Mouse (Mus musculus) heart, embryonic 14.5 days (tissue): ENCODE measurements around the gene Sox5. TPM values are rescaled to one million over a fixed set of nuclear protein-coding genes. Genes with fewer than 3 reads are reported as not detected.

Source experiments
- ATAC-seq: fragments of 200-750 bp; cut with Nextera tagmentation; 2 replicates; pipeline ENCODE4 v1.8.0; 2017; ENCODE audit warnings: low read depth, moderate TSS enrichment; ENCODE audit not compliant: insufficient number of reproducible peaks, insufficient read depth, low FRiP score
- H3K27ac ChIP-seq, 2 experiments: fragments of 200-500 bp in 1 of 2; fragments of 300-500 bp in 1 of 2; sonication (generic) in 1 of 2; replicated peaks in 1 of 2; 2 replicates each; pipeline ENCODE4 v1.5.1; 2012 to 2014; ENCODE audit warnings: low read depth in 2 of 2, low read length in 2 of 2, control low read depth in 1 of 2, mild to moderate bottlenecking in 1 of 2, mixed read lengths in 1 of 2; ENCODE audit not compliant: control insufficient read depth in 1 of 2, insufficient read depth in 1 of 2
- H3K27me3 ChIP-seq: fragments of 300-500 bp; sonication (generic); 2 replicates; pipeline ENCODE4 v1.6.1; 2014; ENCODE audit warnings: mild to moderate bottlenecking, low read length, control low read depth; ENCODE audit not compliant: control insufficient read depth, insufficient read depth
- H3K36me3 ChIP-seq: fragments of 300-500 bp; sonication (generic); 2 replicates; pipeline ENCODE4 v1.6.1; 2014; ENCODE audit warnings: mild to moderate bottlenecking, control low read depth, low read length, mixed read lengths; ENCODE audit not compliant: control insufficient read depth, insufficient read depth
- H3K4me1 ChIP-seq, 2 experiments: fragments of 200-500 bp in 1 of 2; fragments of 300-500 bp in 1 of 2; sonication (generic) in 1 of 2; 2 replicates each; pipeline ENCODE4 v1.6.1; 2012 to 2014; ENCODE audit warnings: low read length in 2 of 2, control low read depth in 1 of 2, mixed read lengths in 1 of 2; ENCODE audit not compliant: control insufficient read depth in 2 of 2, insufficient read depth in 2 of 2
- H3K4me2 ChIP-seq: fragments of 300-500 bp; sonication (generic); 2 replicates; pipeline ENCODE4 v1.6.1; 2014; ENCODE audit warnings: mild to moderate bottlenecking, low read length
- H3K4me3 ChIP-seq, 2 experiments: fragments of 200-500 bp in 1 of 2; fragments of 300-500 bp in 1 of 2; sonication (generic) in 1 of 2; 2 replicates each; pipeline ENCODE4 v1.5.1; 2012 to 2014; ENCODE audit warnings: low read length in 2 of 2, mild to moderate bottlenecking in 2 of 2, control low read depth in 1 of 2, low read depth in 1 of 2, moderate library complexity in 1 of 2; ENCODE audit not compliant: control insufficient read depth in 1 of 2, insufficient read depth in 1 of 2
- H3K9ac ChIP-seq: fragments of 300-500 bp; sonication (generic); 2 replicates; pipeline ENCODE4 v1.6.1; 2014; ENCODE audit warnings: mild to moderate bottlenecking, low read length
- H3K9me3 ChIP-seq: fragments of 300-500 bp; sonication (generic); 2 replicates; pipeline ENCODE4 v1.6.1; 2016; ENCODE audit warnings: low read length, control low read depth; ENCODE audit not compliant: control insufficient read depth
- WGBS: fragments of 180-500 bp; shearing (Covaris S2); extraction: QIAGEN DNeasy Blood & Tissue Kit; methylation state at CpG from one replicate; pipeline ENCODE4 v1.1.7; 2014; 5-methylcytosine and 5-hydroxymethylcytosine counted together
- polyA plus RNA-seq: library from polyadenylated mRNA; unstranded; fragments of >200 nt; fragmentation: Nextera tagmentation; extraction: Ambion mirVana; gene quantifications from 2 replicates; pipeline ENCODE4 v1.2.1, GENCODE M21; 2014

The Sox5 gene
- polyA plus RNA-seq, 1 experiment from 2014 or later = 10.6 TPM

DNA sequence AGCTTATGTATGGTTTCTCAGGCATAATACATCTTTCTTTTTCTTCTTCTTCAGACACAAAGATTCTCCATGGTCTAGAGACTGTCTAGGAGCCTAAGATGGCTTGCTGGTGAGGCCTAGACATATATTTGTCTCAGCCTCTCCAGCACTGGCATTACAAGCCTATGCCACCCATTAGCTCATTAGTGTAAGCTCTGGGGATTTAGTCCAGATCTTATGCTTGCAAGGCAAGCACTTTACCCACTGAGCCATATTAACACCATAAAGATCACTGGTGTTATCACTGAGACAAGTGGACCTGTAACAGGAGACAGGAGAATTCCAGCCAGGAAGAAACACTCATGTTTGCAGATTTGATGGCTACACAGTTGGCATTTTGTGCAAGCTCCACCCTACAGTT, 472.6 kb downstream of the Sox5 start:
- no peaks in the 10 kb centered on the region for H3K27me3 ChIP-seq
- no peaks in the 10 kb centered on the region for H3K36me3 ChIP-seq
- H3K27ac ChIP-seq = no peak overlapping the region
- H3K4me2 ChIP-seq = no peak overlapping the region
- no peaks in the 10 kb centered on the region for H3K4me1 ChIP-seq
- ATAC-seq = no peak
- H3K4me3 ChIP-seq = no peak overlapping the region
- H3K9me3 ChIP-seq = no peaks in the 10 kb centered on the region
- H3K9ac ChIP-seq = no peak overlapping the region

DNA sequence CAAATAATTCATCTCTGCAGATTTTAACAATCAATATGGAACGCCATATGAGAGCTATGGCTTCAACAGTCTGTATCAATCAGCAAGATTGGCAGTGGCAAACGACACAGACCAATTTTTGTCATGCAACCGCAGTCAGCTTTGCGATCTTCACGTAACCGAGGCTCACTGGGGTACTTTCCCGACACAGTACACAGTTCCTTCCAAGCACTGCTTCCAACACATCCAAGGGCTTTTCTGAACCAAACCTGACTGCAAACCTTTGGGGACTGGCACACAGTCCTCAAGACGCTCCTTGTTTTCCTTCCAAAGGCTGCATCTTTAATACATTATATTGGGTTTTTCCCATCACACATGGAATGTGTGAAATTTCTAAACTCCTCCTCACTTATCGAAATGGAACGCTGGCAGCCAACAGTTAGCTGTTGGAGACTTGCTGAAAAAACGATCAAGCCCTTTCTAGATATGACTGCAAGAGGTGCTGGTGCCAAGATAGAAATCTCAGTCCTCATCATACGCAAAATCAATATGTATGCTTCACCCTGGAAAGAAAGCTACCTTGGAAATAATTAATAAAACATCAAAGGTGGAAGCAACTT, 474.1 kb downstream of the Sox5 start:
- Histone ChIP-seq H3K36me3 (no peaks in the 10 kb centered on the region), H3K27ac (no peak overlapping the region), H3K9ac (no peak overlapping the region), H3K9me3 (no peaks in the 10 kb centered on the region), H3K4me1 (no peaks in the 10 kb centered on the region), H3K27me3 (no peaks in the 10 kb centered on the region), H3K4me3 (no peak overlapping the region), H3K4me2 (no peak overlapping the region)
- no peak for ATAC-seq
- 86% methylated on average over 12 of the region's 12 CpGs for WGBS

DNA sequence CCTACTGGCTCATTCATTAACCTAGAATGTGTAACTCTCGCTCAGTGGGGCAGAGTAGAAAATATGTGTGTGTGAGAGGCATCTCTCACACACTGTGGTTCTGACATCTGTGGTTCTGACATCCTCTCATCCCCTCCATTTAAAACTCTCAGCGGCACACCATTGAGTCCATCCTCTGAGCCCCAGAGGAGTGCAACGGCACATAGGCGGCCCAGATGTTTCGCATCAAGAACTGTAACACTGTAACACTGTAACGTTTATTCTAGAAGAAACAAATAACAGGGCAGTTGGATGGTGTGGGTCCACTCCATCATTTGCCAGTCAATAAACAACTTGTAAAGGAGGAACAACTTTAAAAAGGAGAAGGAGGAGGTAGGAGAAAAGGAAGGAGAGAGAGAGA, 479.0 kb downstream of the Sox5 start:
- no peak for ATAC-seq
- H3K4me3 ChIP-seq = no peak overlapping the region
- no peaks in the 10 kb centered on the region for H3K4me1 ChIP-seq
- no peak overlapping the region for H3K4me2 ChIP-seq
- no peaks in the 10 kb centered on the region for H3K36me3 ChIP-seq
- no peak overlapping the region for H3K9ac ChIP-seq
- 94% methylated on average over 6 of the region's 6 CpGs for WGBS
- H3K9me3 ChIP-seq = no peaks in the 10 kb centered on the region
- no peak overlapping the region for H3K27ac ChIP-seq
- H3K27me3 ChIP-seq = no peaks in the 10 kb centered on the region

- 67% methylated on average over 4 of the region's 4 CpGs for WGBS
- H3K27ac ChIP-seq = no peak overlapping the region
- H3K4me3 ChIP-seq = no peak overlapping the region
- peaks cover 2% of the 10 kb centered on the region; the same call in 1 of the 2 replicates for H3K9me3 ChIP-seq
- H3K36me3 ChIP-seq = no peaks in the 10 kb centered on the region
- H3K9ac ChIP-seq = no peak overlapping the region
- H3K4me1 ChIP-seq = no peaks in the 10 kb centered on the region
- H3K27me3 ChIP-seq = no peaks in the 10 kb centered on the region
- no peak overlapping the region for H3K4me2 ChIP-seq
- ATAC-seq = no peak
Measured at GRCm38 (mm10) chr6:144301082-144301481, 480.7 kb downstream of the Sox5 start.

GRCm38 (mm10) chr6:144299503-144299858, 482.3 kb downstream of the Sox5 start:
- Histone ChIP-seq H3K27ac (no peak overlapping the region), H3K9ac (no peak overlapping the region), H3K9me3 (peaks cover 13% of the 10 kb centered on the region), H3K4me1 (no peaks in the 10 kb centered on the region), H3K4me3 (no peak overlapping the region), H3K4me2 (no peak overlapping the region), H3K36me3 (no peaks in the 10 kb centered on the region), H3K27me3 (no peaks in the 10 kb centered on the region)
- WGBS = 51% methylated on average over 7 of the region's 7 CpGs
- no peak for ATAC-seq

GRCm38 (mm10) chr6:144298641-144299502, 482.9 kb downstream of the Sox5 start:
- Histone ChIP-seq H3K27ac (no peak overlapping the region), H3K4me3 (no peak overlapping the region), H3K9ac (no peak overlapping the region), H3K27me3 (no peaks in the 10 kb centered on the region), H3K9me3 (peaks cover 13% of the 10 kb centered on the region), H3K4me1 (no peaks in the 10 kb centered on the region), H3K36me3 (no peaks in the 10 kb centered on the region), H3K4me2 (no peak overlapping the region)
- ATAC-seq = no peak
- WGBS = 74% methylated on average over 23 of the region's 23 CpGs

GRCm38 (mm10) chr6:144297846-144298245, 483.9 kb downstream of the Sox5 start:
- no peak overlapping the region for H3K9ac ChIP-seq
- H3K4me1 ChIP-seq = no peaks in the 10 kb centered on the region
- H3K4me2 ChIP-seq = no peak overlapping the region
- no peak for ATAC-seq
- H3K27ac ChIP-seq = no peak overlapping the region
- 73% methylated on average over 5 of the region's 5 CpGs for WGBS
- H3K9me3 ChIP-seq = peaks cover 13% of the 10 kb centered on the region
- H3K36me3 ChIP-seq = no peaks in the 10 kb centered on the region
- H3K27me3 ChIP-seq = no peaks in the 10 kb centered on the region
- no peak overlapping the region for H3K4me3 ChIP-seq
